Mouse (Mus musculus): Measurements from ENCODE around the gene Trp53rkb. TPM values are rescaled to one million over a fixed set of nuclear protein-coding genes. Genes with fewer than 3 reads are reported as not detected.
A peak's percentile ranks its signal among the peaks of the same experiment; 100 is the strongest.

The Trp53rkb gene
- polyA plus RNA-seq, 1 experiment from 2014 or later, result 5.7 TPM

DNA sequence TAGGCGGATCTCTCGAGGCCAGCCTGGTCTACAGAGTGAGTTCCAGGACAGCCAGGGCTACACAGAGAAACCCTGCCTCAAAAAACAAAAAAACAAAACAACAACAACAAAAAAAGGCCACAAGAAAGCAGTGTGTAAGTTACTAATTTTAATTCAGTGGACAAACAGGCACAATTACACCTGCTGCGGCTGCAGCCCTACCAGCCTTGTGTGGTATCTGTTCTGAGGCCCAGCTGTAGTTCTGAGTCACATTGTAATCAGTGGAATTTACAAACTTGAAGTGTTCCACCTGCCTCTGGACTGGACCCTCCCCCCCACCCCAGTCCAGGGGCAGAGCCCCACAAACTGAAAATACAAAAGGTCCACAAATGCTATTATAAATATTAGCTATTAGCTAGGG is 11.0 kb downstream of the Trp53rkb start:
- no peaks in the 10 kb centered on the region for H3K27me3 ChIP-seq (ENCODE audit: control insufficient read depth, insufficient read depth, low read length)
- H3K36me3 ChIP-seq (ENCODE audit: control insufficient read depth, insufficient read depth, low read length), result no peaks in the 10 kb centered on the region; the same call in 1 of the 2 replicates
- peaks cover 11% of the 10 kb centered on the region; the same call in 1 of the 2 replicates for H3K4me1 ChIP-seq (ENCODE audit: control insufficient read depth, insufficient read depth, low read length)
- no peaks in the 10 kb centered on the region for H3K9me3 ChIP-seq (ENCODE audit: control insufficient read depth, low read depth, low read length)
- ATAC-seq (ENCODE audit: insufficient number of reproducible peaks, insufficient read depth, low FRiP score, low read depth), result no peak
- no peak overlapping the region for H3K4me2 ChIP-seq (replicated peaks; ENCODE audit: low read depth, low read length)
- 85% methylated on average over 3 of the region's 3 CpGs for WGBS
- H3K27ac ChIP-seq (ENCODE audit: low read length), result no peak overlapping the region
- H3K4me3 ChIP-seq (ENCODE audit: low read depth, low read length), result no peak overlapping the region
- no peak overlapping the region for H3K9ac ChIP-seq (replicated peaks; ENCODE audit: low read depth, low read length)

DNA sequence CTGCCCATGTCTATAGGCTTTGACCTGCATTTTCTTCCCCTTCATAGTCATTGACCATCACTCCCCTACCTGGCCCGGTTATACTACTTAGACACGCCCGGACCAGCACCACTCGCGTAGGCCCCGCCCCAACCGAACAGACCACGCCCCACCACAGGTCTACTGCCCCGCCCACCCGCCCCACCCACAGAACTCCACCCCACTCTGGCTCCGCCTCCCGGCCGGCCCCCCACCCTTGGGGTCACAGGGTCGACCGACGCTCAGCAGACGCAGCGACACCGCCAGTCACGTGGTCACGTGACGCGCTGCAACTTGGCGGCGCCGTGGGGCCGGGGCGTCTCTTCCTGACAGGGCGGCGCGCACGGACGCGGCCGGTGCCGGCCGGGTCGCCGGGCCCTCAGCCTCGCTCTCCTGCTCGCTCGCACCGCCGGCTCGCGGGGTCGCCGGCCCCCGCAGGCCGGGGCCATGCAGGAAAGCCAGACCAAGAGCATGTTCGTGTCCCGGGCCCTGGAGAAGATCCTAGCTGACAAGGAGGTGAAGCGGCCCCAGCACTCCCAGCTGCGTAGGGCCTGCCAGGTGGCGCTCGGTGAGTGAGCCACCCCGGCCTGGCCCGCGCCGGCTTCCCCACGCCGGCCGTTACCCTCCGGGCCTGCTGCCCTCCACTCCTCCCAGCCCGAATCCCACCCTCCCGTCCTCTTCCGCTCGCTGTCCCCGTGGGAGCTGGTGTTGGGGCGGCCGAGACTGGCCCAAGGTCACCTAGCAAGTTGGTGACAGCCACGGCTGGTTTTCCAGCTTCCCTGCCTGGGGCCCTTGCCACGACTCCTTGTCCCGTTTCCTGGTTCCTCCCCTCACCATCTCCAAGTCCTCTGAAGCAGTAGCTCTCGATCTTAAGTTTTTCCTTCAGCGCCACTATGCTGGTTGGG is 13.2 kb downstream of the Trp53rkb start, which contains the start of gene Arfgef2:
TSS of gene Arfgef2 (plus strand) at position 339 of the 923 bp plus-strand sequence.
- Histone ChIP-seq H3K4me1 (ENCODE audit: control insufficient read depth, insufficient read depth, low read length) (peaks cover 11% of the 10 kb centered on the region; the same call in 1 of the 2 replicates), H3K4me3 (ENCODE audit: low read depth, low read length) (peak within 1 kb of the TSS; percentile 91), H3K9ac (replicated peaks; ENCODE audit: low read depth, low read length) (peak within 1 kb of the TSS; percentile 86), H3K27me3 (ENCODE audit: control insufficient read depth, insufficient read depth, low read length) (no peaks in the 10 kb centered on the region), H3K27ac (ENCODE audit: low read length) (peak within 1 kb of the TSS; percentile 69), H3K9me3 (ENCODE audit: control insufficient read depth, low read depth, low read length) (no peaks in the 10 kb centered on the region), H3K4me2 (replicated peaks; ENCODE audit: low read depth, low read length) (peak within 1 kb of the TSS; percentile 83), H3K36me3 (ENCODE audit: control insufficient read depth, insufficient read depth, low read length) (no peaks in the 10 kb centered on the region)
- peak; percentile 91 for ATAC-seq (ENCODE audit: insufficient number of reproducible peaks, insufficient read depth, low FRiP score, low read depth)
- under 1% methylated on average over 54 of the region's 76 CpGs for WGBS

DNA sequence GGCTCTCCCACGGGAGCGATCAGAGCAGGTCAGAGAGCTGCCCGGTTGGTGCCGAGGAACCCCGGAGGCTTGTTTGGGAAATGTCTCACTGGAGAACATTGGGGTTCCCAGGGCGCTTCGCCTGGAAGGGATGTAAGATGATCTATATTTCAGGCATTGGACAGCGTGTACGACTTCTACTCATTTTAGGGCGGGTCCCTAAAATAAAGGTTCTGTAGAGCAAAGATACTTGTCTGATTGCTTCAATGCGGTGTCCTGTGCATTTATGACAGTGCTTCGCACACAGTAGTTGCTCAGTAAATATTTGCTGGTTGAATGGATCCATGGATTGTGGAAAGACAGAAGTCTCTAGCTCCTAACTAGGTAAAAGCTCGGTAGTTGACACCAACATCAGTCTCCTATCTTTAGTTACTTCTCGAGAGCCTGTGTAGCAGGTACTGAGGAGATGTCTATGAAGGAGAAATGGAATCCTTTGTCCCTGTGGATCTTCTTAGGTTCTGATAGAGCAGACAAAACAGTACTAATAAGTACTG is 13.9 kb downstream of the Trp53rkb start:
- H3K27me3 ChIP-seq (ENCODE audit: control insufficient read depth, insufficient read depth, low read length), result no peaks in the 10 kb centered on the region
- no peaks in the 10 kb centered on the region for H3K36me3 ChIP-seq (ENCODE audit: control insufficient read depth, insufficient read depth, low read length)
- WGBS, result 18% methylated on average over 14 of the region's 14 CpGs
- ATAC-seq (ENCODE audit: insufficient number of reproducible peaks, insufficient read depth, low FRiP score, low read depth), result no peak
- H3K9me3 ChIP-seq (ENCODE audit: control insufficient read depth, low read depth, low read length), result no peaks in the 10 kb centered on the region
- H3K4me2 ChIP-seq (replicated peaks; ENCODE audit: low read depth, low read length), result peak overlapping the region; percentile 83
- peaks cover 11% of the 10 kb centered on the region; the same call in 1 of the 2 replicates for H3K4me1 ChIP-seq (ENCODE audit: control insufficient read depth, insufficient read depth, low read length)
- H3K27ac ChIP-seq (ENCODE audit: low read length), result peak overlapping the region; percentile 69; the same call in 1 of the 2 replicates
- H3K4me3 ChIP-seq (ENCODE audit: low read depth, low read length), result peak overlapping the region; percentile 91
- peak overlapping the region; percentile 86 for H3K9ac ChIP-seq (replicated peaks; ENCODE audit: low read depth, low read length)

DNA sequence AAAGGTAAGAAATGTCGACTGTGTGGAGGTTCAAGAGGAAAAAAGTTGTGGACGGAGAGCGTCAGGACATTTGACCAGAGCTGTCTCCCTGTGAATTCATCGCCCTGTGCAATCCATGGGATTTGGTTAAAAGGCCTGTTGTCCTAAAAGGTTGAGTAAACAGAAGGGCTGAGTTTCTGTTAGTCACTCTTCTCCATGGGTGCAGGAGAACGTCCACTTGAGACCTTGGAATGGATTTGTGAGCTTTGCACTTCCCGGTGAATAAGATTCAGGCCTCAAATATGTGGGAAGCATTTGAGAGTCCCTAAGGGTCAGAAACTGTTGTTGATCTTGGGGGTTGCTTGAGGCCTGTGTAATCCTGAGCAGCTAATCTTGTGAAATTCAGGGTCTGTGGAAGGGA is 14.5 kb downstream of the Trp53rkb start:
- Histone ChIP-seq H3K36me3 (ENCODE audit: control insufficient read depth, insufficient read depth, low read length) (no peaks in the 10 kb centered on the region), H3K9me3 (ENCODE audit: control insufficient read depth, low read depth, low read length) (no peaks in the 10 kb centered on the region), H3K9ac (replicated peaks; ENCODE audit: low read depth, low read length) (0 out of 2 replicates have a peak overlapping the region, but pooled peaks have one; percentile 86), H3K4me1 (ENCODE audit: control insufficient read depth, insufficient read depth, low read length) (peaks cover 11% of the 10 kb centered on the region; the same call in 1 of the 2 replicates), H3K27me3 (ENCODE audit: control insufficient read depth, insufficient read depth, low read length) (no peaks in the 10 kb centered on the region), H3K27ac (ENCODE audit: low read length) (no peak overlapping the region), H3K4me2 (replicated peaks; ENCODE audit: low read depth, low read length) (peak overlapping the region; percentile 83; the same call in 1 of the 2 replicates), H3K4me3 (ENCODE audit: low read depth, low read length) (no peak overlapping the region)
- ATAC-seq (ENCODE audit: insufficient number of reproducible peaks, insufficient read depth, low FRiP score, low read depth), result no peak
- WGBS, result 78% methylated on average over 6 of the region's 6 CpGs

DNA sequence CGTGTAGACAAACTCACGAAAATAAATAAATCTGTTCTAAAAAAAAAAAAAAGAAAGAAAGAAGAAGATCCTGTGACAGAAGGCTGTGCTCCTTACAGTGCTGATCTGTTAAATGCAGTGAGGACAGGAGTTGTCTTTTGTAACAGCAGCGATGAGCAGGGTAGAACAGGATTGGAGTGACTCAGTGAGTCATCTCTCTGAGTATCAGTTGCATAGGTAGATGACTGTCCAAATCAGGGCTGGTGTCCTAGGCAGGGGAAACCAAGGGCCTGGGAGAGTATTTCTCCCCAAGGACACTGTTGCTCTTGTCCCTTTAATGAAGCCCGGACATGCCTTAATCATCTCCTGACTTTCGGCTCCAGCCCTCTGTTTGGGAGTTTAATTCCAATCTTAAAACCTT is 17.2 kb downstream of the Trp53rkb start:
- H3K27ac ChIP-seq (ENCODE audit: low read length), result no peak overlapping the region
- ATAC-seq (ENCODE audit: insufficient number of reproducible peaks, insufficient read depth, low FRiP score, low read depth), result no peak
- H3K4me2 ChIP-seq (replicated peaks; ENCODE audit: low read depth, low read length), result no peak overlapping the region
- H3K4me3 ChIP-seq (ENCODE audit: low read depth, low read length), result no peak overlapping the region
- peaks cover 11% of the 10 kb centered on the region; the same call in 1 of the 2 replicates for H3K4me1 ChIP-seq (ENCODE audit: control insufficient read depth, insufficient read depth, low read length)
- WGBS, result 89% methylated on average over 5 of the region's 5 CpGs
- no peaks in the 10 kb centered on the region for H3K9me3 ChIP-seq (ENCODE audit: control insufficient read depth, low read depth, low read length)
- no peak overlapping the region for H3K9ac ChIP-seq (replicated peaks; ENCODE audit: low read depth, low read length)
- H3K27me3 ChIP-seq (ENCODE audit: control insufficient read depth, insufficient read depth, low read length), result no peaks in the 10 kb centered on the region
- H3K36me3 ChIP-seq (ENCODE audit: control insufficient read depth, insufficient read depth, low read length), result no peaks in the 10 kb centered on the region

DNA sequence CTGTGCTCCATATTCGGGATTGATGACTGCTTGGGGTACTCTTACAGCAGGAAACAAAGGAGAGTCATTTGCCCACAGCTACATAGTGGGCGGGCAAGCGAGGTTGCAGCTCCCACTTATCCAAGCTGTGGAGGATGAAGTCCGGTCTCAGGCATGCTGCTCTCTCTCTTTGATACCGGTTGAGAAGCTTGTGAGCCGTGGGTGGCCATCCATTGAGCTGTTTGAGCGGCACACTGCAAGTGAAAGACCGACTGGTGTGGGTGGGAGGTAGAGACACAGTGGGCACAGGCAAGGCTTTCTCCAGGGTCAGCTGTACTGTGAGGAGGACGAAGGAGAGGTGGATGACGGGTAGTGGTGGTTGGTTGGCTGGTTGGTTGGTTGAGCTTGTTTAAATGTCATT is 18.5 kb downstream of the Trp53rkb start:
- whole genome bisulfite sequencing, result 91% methylated on average over 10 of the region's 10 CpGs
- Histone ChIP-seq H3K36me3 (ENCODE audit: control insufficient read depth, insufficient read depth, low read length) (no peaks in the 10 kb centered on the region), H3K9ac (replicated peaks; ENCODE audit: low read depth, low read length) (no peak overlapping the region), H3K4me2 (replicated peaks; ENCODE audit: low read depth, low read length) (no peak overlapping the region), H3K4me1 (ENCODE audit: control insufficient read depth, insufficient read depth, low read length) (peaks cover 11% of the 10 kb centered on the region; the same call in 1 of the 2 replicates), H3K27ac (ENCODE audit: low read length) (no peak overlapping the region), H3K4me3 (ENCODE audit: low read depth, low read length) (no peak overlapping the region), H3K27me3 (ENCODE audit: control insufficient read depth, insufficient read depth, low read length) (no peaks in the 10 kb centered on the region), H3K9me3 (ENCODE audit: control insufficient read depth, low read depth, low read length) (no peaks in the 10 kb centered on the region)
- no peak for ATAC-seq (ENCODE audit: insufficient number of reproducible peaks, insufficient read depth, low FRiP score, low read depth)

DNA sequence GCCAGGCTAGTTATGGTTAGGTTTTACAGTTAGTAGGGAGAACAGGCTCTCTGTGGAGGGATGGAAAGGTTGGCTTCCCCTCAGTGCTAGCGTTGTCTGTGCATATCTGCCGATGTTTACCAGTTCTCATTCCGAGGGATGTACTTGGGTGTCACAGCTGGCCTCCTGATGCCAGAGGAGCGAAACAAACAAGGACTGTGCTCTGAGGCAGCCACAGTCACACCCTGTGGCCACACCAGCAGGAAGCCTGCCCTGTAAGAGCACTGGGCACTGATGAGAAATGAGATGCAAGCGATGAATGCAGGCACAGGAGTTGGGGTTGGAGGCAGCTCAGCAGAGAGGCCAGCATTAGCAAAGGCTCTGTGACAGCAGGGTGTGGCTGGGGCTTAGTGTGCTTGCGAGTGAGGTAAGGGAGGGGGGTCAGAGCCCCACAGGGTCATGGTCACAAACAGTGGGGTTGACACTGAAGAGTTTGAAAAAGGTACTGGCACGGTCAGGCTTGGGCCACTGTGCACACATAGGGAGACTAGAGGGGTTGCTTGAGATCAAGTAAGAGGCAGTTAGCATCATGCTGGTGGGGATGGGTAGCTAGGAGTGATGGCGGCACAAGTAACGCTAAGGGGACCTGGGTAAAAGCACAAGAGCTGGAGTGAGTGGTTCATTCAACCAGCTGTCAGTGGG is 26.3 kb downstream of the Trp53rkb start:
- no peaks in the 10 kb centered on the region for H3K27me3 ChIP-seq (ENCODE audit: control insufficient read depth, insufficient read depth, low read length)
- H3K27ac ChIP-seq (ENCODE audit: low read length), result no peak overlapping the region
- 84% methylated on average over 9 of the region's 9 CpGs for WGBS
- no peak for ATAC-seq (ENCODE audit: insufficient number of reproducible peaks, insufficient read depth, low FRiP score, low read depth)
- H3K9me3 ChIP-seq (ENCODE audit: control insufficient read depth, low read depth, low read length), result no peaks in the 10 kb centered on the region
- H3K4me3 ChIP-seq (ENCODE audit: low read depth, low read length), result no peak overlapping the region
- no peaks in the 10 kb centered on the region for H3K36me3 ChIP-seq (ENCODE audit: control insufficient read depth, insufficient read depth, low read length)
- peaks cover 3% of the 10 kb centered on the region; the same call in 1 of the 2 replicates for H3K4me1 ChIP-seq (ENCODE audit: control insufficient read depth, insufficient read depth, low read length)
- no peak overlapping the region for H3K9ac ChIP-seq (replicated peaks; ENCODE audit: low read depth, low read length)
- H3K4me2 ChIP-seq (replicated peaks; ENCODE audit: low read depth, low read length), result no peak overlapping the region

DNA sequence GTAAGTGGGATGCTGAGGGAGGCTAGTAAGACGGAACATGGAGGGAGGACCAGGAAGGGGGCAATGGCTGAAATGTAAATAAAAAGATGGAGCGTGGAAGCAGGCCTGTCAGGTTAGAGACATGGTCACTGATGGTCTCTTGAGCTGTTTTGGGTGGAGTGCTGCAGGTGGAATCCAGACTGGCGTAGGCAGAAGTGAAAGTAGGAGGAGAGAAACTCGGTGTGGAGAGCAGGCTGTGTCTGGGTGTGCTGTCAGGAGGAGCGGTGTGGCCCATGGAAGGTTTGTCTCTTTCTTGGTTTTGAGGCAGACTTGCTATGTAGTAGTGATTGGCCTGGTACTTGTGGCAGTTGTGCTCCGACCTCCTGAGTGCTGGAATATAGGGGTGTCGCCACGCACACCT is 27.5 kb downstream of the Trp53rkb start:
- H3K4me3 ChIP-seq (ENCODE audit: low read depth, low read length), result no peak overlapping the region
- ATAC-seq (ENCODE audit: insufficient number of reproducible peaks, insufficient read depth, low FRiP score, low read depth), result no peak
- peaks cover 3% of the 10 kb centered on the region; the same call in 1 of the 2 replicates for H3K4me1 ChIP-seq (ENCODE audit: control insufficient read depth, insufficient read depth, low read length)
- no peak overlapping the region for H3K27ac ChIP-seq (ENCODE audit: low read length)
- H3K9me3 ChIP-seq (ENCODE audit: control insufficient read depth, low read depth, low read length), result no peaks in the 10 kb centered on the region
- H3K4me2 ChIP-seq (replicated peaks; ENCODE audit: low read depth, low read length), result no peak overlapping the region
- no peak overlapping the region for H3K9ac ChIP-seq (replicated peaks; ENCODE audit: low read depth, low read length)
- no peaks in the 10 kb centered on the region for H3K27me3 ChIP-seq (ENCODE audit: control insufficient read depth, insufficient read depth, low read length)
- 80% methylated on average over 8 of the region's 8 CpGs for whole genome bisulfite sequencing
- H3K36me3 ChIP-seq (ENCODE audit: control insufficient read depth, insufficient read depth, low read length), result no peaks in the 10 kb centered on the region

Data from stomach, embryonic 14.5 days (tissue).